Mouse (Mus musculus): ENCODE data around the gene Prune1.
A peak's percentile ranks its signal among the peaks of the same experiment; 100 is the strongest.

Gene Prune1

GRCm38 (mm10) chr3:95277149-95277551 lies 4.7 kb downstream of the Prune1 start:
- DNase-seq (ENCODE audit: low spot score in 2 of 2): no peak

GRCm38 (mm10) chr3:95276428-95276934 lies 5.4 kb downstream of the Prune1 start:
- no peak for DNase-seq (ENCODE audit: low spot score in 2 of 2)

- DNase-seq (ENCODE audit: low spot score in 2 of 2): no peak
Observed at GRCm38 (mm10) chr3:95275161-95275560, 6.7 kb downstream of the Prune1 start.

- DNase-seq (ENCODE audit: low spot score in 2 of 2): no peak
Observed at GRCm38 (mm10) chr3:95274453-95274852, 7.4 kb downstream of the Prune1 start.

GRCm38 (mm10) chr3:95273471-95273870 lies 8.4 kb downstream of the Prune1 start:
- DNase-seq (ENCODE audit: low spot score in 2 of 2): no peak

GRCm38 (mm10) chr3:95270766-95271364 lies 11.0 kb downstream of the Prune1 start:
- no peak for DNase-seq (ENCODE audit: low spot score in 2 of 2)

GRCm38 (mm10) chr3:95269789-95270188 lies 12.1 kb downstream of the Prune1 start:
- peak; percentile 10 to 15 for DNase-seq (ENCODE audit: low spot score in 2 of 2)

- no peak for DNase-seq (ENCODE audit: low spot score in 2 of 2)
Observed at GRCm38 (mm10) chr3:95267855-95268254, 14.0 kb downstream of the Prune1 start.

GRCm38 (mm10) chr3:95266052-95266451 lies 15.8 kb downstream of the Prune1 start:
- no peak for DNase-seq (ENCODE audit: low spot score in 2 of 2)

- no peak for DNase-seq (ENCODE audit: low spot score in 2 of 2)
Observed at GRCm38 (mm10) chr3:95264724-95265123, 17.2 kb downstream of the Prune1 start.

- peak; percentile 47 to 63 for DNase-seq (ENCODE audit: low spot score in 2 of 2)
Observed at GRCm38 (mm10) chr3:95263089-95263739, 18.7 kb downstream of the Prune1 start.

- no peak for DNase-seq (ENCODE audit: low spot score in 2 of 2)
Observed at GRCm38 (mm10) chr3:95261975-95262374, 19.9 kb downstream of the Prune1 start.

- DNase-seq (ENCODE audit: low spot score in 2 of 2): no peak
Observed at GRCm38 (mm10) chr3:95256931-95257330, 24.9 kb downstream of the Prune1 start.

GRCm38 (mm10) chr3:95250783-95251424 lies 31.0 kb downstream of the Prune1 start, which contains the start of gene Bnipl:
Gene Bnipl (minus strand): TSS chr3:95251193.
- no peak for DNase-seq (ENCODE audit: low spot score in 2 of 2)

GRCm38 (mm10) chr3:95250361-95250760 lies 31.5 kb downstream of the Prune1 start:
- no peak for DNase-seq (ENCODE audit: low spot score in 2 of 2)

- DNase-seq (ENCODE audit: low spot score in 2 of 2): no peak
Observed at GRCm38 (mm10) chr3:95247660-95248336, 34.1 kb downstream of the Prune1 start.

- peak; percentile 67 for DNase-seq (ENCODE audit: low spot score in 2 of 2)
Observed at GRCm38 (mm10) chr3:95246465-95247231, 35.2 kb downstream of the Prune1 start.

- DNase-seq (ENCODE audit: low spot score in 2 of 2): no peak
Observed at GRCm38 (mm10) chr3:95243086-95243485, 38.8 kb downstream of the Prune1 start.

- DNase-seq (ENCODE audit: low spot score in 2 of 2): no peak
Observed at GRCm38 (mm10) chr3:95241498-95241897, 40.4 kb downstream of the Prune1 start, which contains the start of gene Gm128. Gene Gm128 (minus strand): TSS chr3:95241598.

GRCm38 (mm10) chr3:95240900-95241299 lies 41.0 kb downstream of the Prune1 start:
- DNase-seq (ENCODE audit: low spot score in 2 of 2): no peak

- DNase-seq (ENCODE audit: low spot score in 2 of 2): no peak
Observed at GRCm38 (mm10) chr3:95239971-95240370, 41.9 kb downstream of the Prune1 start.
